Mouse (Mus musculus) E14TG2a.4 (cell line): ENCODE data around the gene Socs7.

Source experiments
- CTCF ChIP-seq: conservative IDR thresholded peaks from 2 replicates; pipeline ENCODE4 v1.5.1; 2014; ENCODE audit warnings: low read length
- NANOG ChIP-seq: IDR thresholded peaks from 2 replicates; pipeline ENCODE4 v1.6.1; 2014; ENCODE audit warnings: borderline replicate concordance, low read length, mixed read lengths
- POU5F1 ChIP-seq: IDR thresholded peaks from 2 replicates; pipeline ENCODE4 v1.6.1; 2014; ENCODE audit warnings: low read length, borderline replicate concordance

DNA sequence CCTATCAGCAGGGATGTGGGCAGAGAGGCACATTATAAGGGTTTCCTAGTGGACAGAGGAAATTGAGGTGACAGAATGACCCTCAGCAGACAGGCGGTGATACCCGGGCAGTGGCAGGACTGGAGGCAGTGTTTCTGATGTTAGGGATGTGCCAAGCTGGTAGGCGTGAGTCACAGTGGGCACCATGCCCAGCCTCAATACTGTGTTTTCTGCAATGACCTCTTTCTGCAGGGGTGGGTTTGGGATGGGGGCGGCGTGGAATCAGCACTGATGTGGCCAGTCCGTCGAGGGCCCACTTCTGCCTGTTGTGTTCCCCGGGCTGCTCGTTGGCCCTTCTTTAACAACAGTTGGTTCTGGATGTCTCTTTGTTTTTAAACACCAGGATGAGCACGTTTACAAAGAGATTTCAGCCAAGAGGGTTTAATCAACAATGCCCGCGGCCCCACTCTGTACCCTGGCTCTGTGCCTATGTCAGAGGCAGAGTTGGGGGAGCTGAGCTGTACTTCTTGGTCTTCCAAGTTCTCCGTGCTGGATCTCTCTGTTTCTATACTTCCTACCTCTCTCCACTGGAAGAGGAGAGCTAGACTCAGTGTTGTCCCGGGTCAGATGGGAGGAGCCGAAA is 78.8 kb downstream of the Socs7 start:
- TF ChIP-seq CTCF (no peak), POU5F1 (no peak), NANOG (no peak)
